Mouse (Mus musculus): Measurements from ENCODE around the gene Iba57.

DNA sequence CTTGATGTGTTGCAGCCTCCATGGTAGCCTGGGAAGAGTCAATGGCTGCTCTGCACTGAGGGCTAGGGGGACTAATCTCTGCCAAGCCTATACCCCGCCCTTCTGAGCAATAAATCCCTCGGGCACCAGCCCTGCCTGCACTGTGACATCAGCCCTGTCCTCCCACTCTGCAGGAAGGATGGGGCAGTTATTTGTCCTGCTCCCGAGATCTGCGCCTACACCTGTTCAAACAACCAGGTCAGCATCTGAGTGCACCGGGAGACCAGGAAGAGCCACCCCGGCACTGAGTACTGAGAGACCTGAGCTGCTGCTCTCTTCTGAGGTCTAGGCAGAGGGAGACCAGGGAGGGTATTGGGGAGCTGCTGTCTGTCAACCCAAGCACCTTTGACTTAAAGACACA is 24.2 kb upstream of the Iba57 start:
- TF ChIP-seq EP300 (IDR thresholded peaks at IDR 0.05; ENCODE audit: low read depth) (no peak), CTCF (IDR thresholded peaks at IDR 0.05; ENCODE audit: low read depth) (no peak)
